Mouse (Mus musculus): ENCODE data around the gene Ube2j1. TPM values are rescaled to one million over a fixed set of nuclear protein-coding genes. Genes with fewer than 3 reads are reported as not detected.

Gene Ube2j1
- polyA plus RNA-seq, 1 experiment from 2014 or later = 66.4 TPM

GRCm38 (mm10) chr4:33007443-33008217, 23.6 kb upstream of the Ube2j1 start:
- Histone ChIP-seq H3K4me2 (ENCODE audit: low read length) (no peak overlapping the region), H3K27ac (ENCODE audit: low read length) (no peak overlapping the region), H3K27me3 (ENCODE audit: control insufficient read depth, insufficient read depth, low read depth, low read length) (no peaks in the 10 kb centered on the region), H3K4me1 (ENCODE audit: control insufficient read depth, insufficient read depth, low read length) (no peaks in the 10 kb centered on the region), H3K36me3 (ENCODE audit: control insufficient read depth, insufficient read depth, low read length) (peaks cover 9% of the 10 kb centered on the region), H3K4me3 (ENCODE audit: low read depth, low read length) (no peak overlapping the region), H3K9me3 (replicated peaks; ENCODE audit: control insufficient read depth, low read length, poor library complexity, severe bottlenecking) (no peaks in the 10 kb centered on the region), H3K9ac (ENCODE audit: low read depth, low read length) (no peak overlapping the region)
- 93% methylated on average over 9 of the region's 9 CpGs for WGBS
- no peak for ATAC-seq

- Histone ChIP-seq H3K27ac (ENCODE audit: low read length) (no peak overlapping the region), H3K36me3 (ENCODE audit: control insufficient read depth, insufficient read depth, low read length) (peaks cover 18% of the 10 kb centered on the region), H3K9ac (ENCODE audit: low read depth, low read length) (no peak overlapping the region), H3K9me3 (replicated peaks; ENCODE audit: control insufficient read depth, low read length, poor library complexity, severe bottlenecking) (no peaks in the 10 kb centered on the region), H3K4me2 (ENCODE audit: low read length) (no peak overlapping the region), H3K4me1 (ENCODE audit: control insufficient read depth, insufficient read depth, low read length) (no peaks in the 10 kb centered on the region), H3K27me3 (ENCODE audit: control insufficient read depth, insufficient read depth, low read depth, low read length) (no peaks in the 10 kb centered on the region), H3K4me3 (ENCODE audit: low read depth, low read length) (no peak overlapping the region)
- ATAC-seq = no peak
- 92% methylated on average over 1 of the region's 1 CpGs for WGBS
Measured at GRCm38 (mm10) chr4:33010078-33010477, 21.1 kb upstream of the Ube2j1 start.

GRCm38 (mm10) chr4:33012484-33012883, 18.7 kb upstream of the Ube2j1 start:
- H3K4me3 ChIP-seq (ENCODE audit: low read depth, low read length) = no peak overlapping the region
- H3K4me2 ChIP-seq (ENCODE audit: low read length) = no peak overlapping the region
- no peaks in the 10 kb centered on the region for H3K27me3 ChIP-seq (ENCODE audit: control insufficient read depth, insufficient read depth, low read depth, low read length)
- no peak for ATAC-seq
- no peaks in the 10 kb centered on the region for H3K9me3 ChIP-seq (replicated peaks; ENCODE audit: control insufficient read depth, low read length, poor library complexity, severe bottlenecking)
- no peak overlapping the region for H3K9ac ChIP-seq (ENCODE audit: low read depth, low read length)
- peaks cover 15% of the 10 kb centered on the region for H3K36me3 ChIP-seq (ENCODE audit: control insufficient read depth, insufficient read depth, low read length)
- no peaks in the 10 kb centered on the region for H3K4me1 ChIP-seq (ENCODE audit: control insufficient read depth, insufficient read depth, low read length)
- WGBS = 75% methylated on average over 4 of the region's 4 CpGs
- no peak overlapping the region for H3K27ac ChIP-seq (ENCODE audit: low read length)

- no peak overlapping the region for H3K4me2 ChIP-seq (ENCODE audit: low read length)
- H3K9ac ChIP-seq (ENCODE audit: low read depth, low read length) = no peak overlapping the region
- H3K4me3 ChIP-seq (ENCODE audit: low read depth, low read length) = no peak overlapping the region
- H3K27me3 ChIP-seq (ENCODE audit: control insufficient read depth, insufficient read depth, low read depth, low read length) = no peaks in the 10 kb centered on the region
- ATAC-seq = peak; percentile 90
- 56% methylated on average over 9 of the region's 9 CpGs for WGBS
- H3K27ac ChIP-seq (ENCODE audit: low read length) = no peak overlapping the region
- H3K36me3 ChIP-seq (ENCODE audit: control insufficient read depth, insufficient read depth, low read length) = peaks cover 9% of the 10 kb centered on the region
- no peaks in the 10 kb centered on the region for H3K4me1 ChIP-seq (ENCODE audit: control insufficient read depth, insufficient read depth, low read length)
- no peaks in the 10 kb centered on the region for H3K9me3 ChIP-seq (replicated peaks; ENCODE audit: control insufficient read depth, low read length, poor library complexity, severe bottlenecking)
Measured at GRCm38 (mm10) chr4:33018361-33018999, 12.7 kb upstream of the Ube2j1 start.

- no peak for ATAC-seq
- 81% methylated on average over 8 of the region's 8 CpGs for WGBS
- no peak overlapping the region for H3K27ac ChIP-seq (ENCODE audit: low read length)
- H3K36me3 ChIP-seq (ENCODE audit: control insufficient read depth, insufficient read depth, low read length) = peaks cover 2% of the 10 kb centered on the region; the same call in 1 of the 2 replicates
- H3K27me3 ChIP-seq (ENCODE audit: control insufficient read depth, insufficient read depth, low read depth, low read length) = no peaks in the 10 kb centered on the region
- no peaks in the 10 kb centered on the region for H3K4me1 ChIP-seq (ENCODE audit: control insufficient read depth, insufficient read depth, low read length)
- H3K9ac ChIP-seq (ENCODE audit: low read depth, low read length) = no peak overlapping the region
- no peak overlapping the region for H3K4me3 ChIP-seq (ENCODE audit: low read depth, low read length)
- H3K9me3 ChIP-seq (replicated peaks; ENCODE audit: control insufficient read depth, low read length, poor library complexity, severe bottlenecking) = no peaks in the 10 kb centered on the region
- no peak overlapping the region for H3K4me2 ChIP-seq (ENCODE audit: low read length)
Measured at GRCm38 (mm10) chr4:33024420-33024819, 6.8 kb upstream of the Ube2j1 start.

GRCm38 (mm10) chr4:33029104-33029503, 2.1 kb upstream of the Ube2j1 start:
- no peak overlapping the region for H3K4me3 ChIP-seq (ENCODE audit: low read depth, low read length)
- no peak overlapping the region for H3K4me2 ChIP-seq (ENCODE audit: low read length)
- H3K4me1 ChIP-seq (ENCODE audit: control insufficient read depth, insufficient read depth, low read length) = peaks cover 27% of the 10 kb centered on the region
- H3K36me3 ChIP-seq (ENCODE audit: control insufficient read depth, insufficient read depth, low read length) = peaks cover 2% of the 10 kb centered on the region; the same call in 1 of the 2 replicates
- H3K9me3 ChIP-seq (replicated peaks; ENCODE audit: control insufficient read depth, low read length, poor library complexity, severe bottlenecking) = no peaks in the 10 kb centered on the region
- H3K9ac ChIP-seq (ENCODE audit: low read depth, low read length) = no peak overlapping the region
- no peak for ATAC-seq
- no peak overlapping the region for H3K27ac ChIP-seq (ENCODE audit: low read length)
- WGBS = 91% methylated on average over 7 of the region's 7 CpGs
- H3K27me3 ChIP-seq (ENCODE audit: control insufficient read depth, insufficient read depth, low read depth, low read length) = no peaks in the 10 kb centered on the region

- Histone ChIP-seq H3K9me3 (replicated peaks; ENCODE audit: control insufficient read depth, low read length, poor library complexity, severe bottlenecking) (no peaks in the 10 kb centered on the region), H3K4me3 (ENCODE audit: low read depth, low read length) (peak overlapping the region; percentile 59), H3K4me1 (ENCODE audit: control insufficient read depth, insufficient read depth, low read length) (peaks cover 27% of the 10 kb centered on the region), H3K4me2 (ENCODE audit: low read length) (peak overlapping the region; percentile 84), H3K9ac (ENCODE audit: low read depth, low read length) (peak overlapping the region; percentile 97), H3K27ac (ENCODE audit: low read length) (peak overlapping the region; percentile 97), H3K36me3 (ENCODE audit: control insufficient read depth, insufficient read depth, low read length) (peaks cover 5% of the 10 kb centered on the region), H3K27me3 (ENCODE audit: control insufficient read depth, insufficient read depth, low read depth, low read length) (no peaks in the 10 kb centered on the region)
- ATAC-seq = peak; percentile 86
- 1% methylated on average over 55 of the region's 55 CpGs for WGBS
Measured at GRCm38 (mm10) chr4:33030264-33031194, 687 bp upstream of the Ube2j1 start.

GRCm38 (mm10) chr4:33032045-33032444, 829 bp downstream of the Ube2j1 start:
- H3K27me3 ChIP-seq (ENCODE audit: control insufficient read depth, insufficient read depth, low read depth, low read length) = no peaks in the 10 kb centered on the region
- 3% methylated on average over 4 of the region's 4 CpGs for WGBS
- no peak for ATAC-seq
- H3K27ac ChIP-seq (ENCODE audit: low read length) = peak overlapping the region; percentile 97; the same call in 1 of the 2 replicates
- peak overlapping the region; percentile 59 for H3K4me3 ChIP-seq (ENCODE audit: low read depth, low read length)
- H3K9me3 ChIP-seq (replicated peaks; ENCODE audit: control insufficient read depth, low read length, poor library complexity, severe bottlenecking) = no peaks in the 10 kb centered on the region
- peaks cover 27% of the 10 kb centered on the region for H3K4me1 ChIP-seq (ENCODE audit: control insufficient read depth, insufficient read depth, low read length)
- H3K9ac ChIP-seq (ENCODE audit: low read depth, low read length) = peak overlapping the region; percentile 97
- peak overlapping the region; percentile 75 for H3K4me2 ChIP-seq (ENCODE audit: low read length)
- peaks cover 8% of the 10 kb centered on the region for H3K36me3 ChIP-seq (ENCODE audit: control insufficient read depth, insufficient read depth, low read length)

Data from midbrain, embryonic 16.5 days (tissue).